Mouse (Mus musculus): Measurements from ENCODE around the gene Kdm1b. TPM values are rescaled to one million over a fixed set of nuclear protein-coding genes. Genes with fewer than 3 reads are reported as not detected.
A peak's percentile ranks its signal among the peaks of the same experiment; 100 is the strongest.

The Kdm1b gene
- total RNA-seq (2021): 10 to 100 TPM; 10.9 to 12.0 TPM
- long read RNA-seq, experiment 1, full-length matches to known transcripts: 1 of 10 reads
- long read RNA-seq, experiment 1, partial matches to known transcripts: 2 of 10 reads
- long read RNA-seq, experiment 1, other reads (novel, unspliced or antisense): 7 of 10 reads
- long read RNA-seq, experiment 2, partial matches to known transcripts: 0 of 1 reads
- long read RNA-seq, experiment 2, other reads (novel, unspliced or antisense): 1 of 1 reads

DNA sequence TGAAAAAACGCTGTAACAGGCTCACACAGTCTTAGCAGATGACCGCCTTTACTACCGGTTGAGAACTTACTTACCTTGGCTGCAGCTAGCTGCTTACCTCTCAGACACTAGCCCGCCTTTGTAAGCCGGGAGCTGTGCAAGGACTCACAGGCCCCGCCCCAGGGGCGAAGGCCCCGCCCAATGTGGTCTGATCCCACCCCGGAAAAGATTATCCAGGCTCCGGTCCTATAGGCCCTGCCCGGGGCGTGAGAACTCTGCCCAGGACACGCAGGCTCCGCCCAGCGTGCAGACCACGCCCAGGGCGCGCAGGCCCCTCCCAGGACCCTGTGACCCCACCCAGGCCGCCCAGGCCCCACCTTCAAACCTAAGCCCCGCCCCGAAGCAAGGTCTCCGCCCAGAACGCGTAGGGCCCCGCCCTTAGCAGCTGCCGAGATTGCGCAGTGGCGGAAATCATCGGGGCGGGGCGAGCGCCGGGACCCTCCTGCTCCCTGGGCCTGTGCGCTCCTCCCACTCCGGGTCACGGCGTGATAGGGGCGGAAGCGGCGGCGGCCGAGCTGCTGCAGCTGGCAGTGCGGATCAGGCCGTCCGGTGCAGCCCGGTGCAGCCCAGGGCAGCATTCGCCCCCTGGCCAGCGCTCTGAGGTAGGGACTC is at the start of gene Kdm1b:
TSS of gene Kdm1b (plus strand) at position 470 of the 651 bp plus-strand sequence.
- peak; percentile 98 to 99 for DNase-seq

- no peak for DNase-seq
Observed at GRCm38 (mm10) chr13:46997355-46997754, 45.9 kb upstream of the Kdm1b start.

DNA sequence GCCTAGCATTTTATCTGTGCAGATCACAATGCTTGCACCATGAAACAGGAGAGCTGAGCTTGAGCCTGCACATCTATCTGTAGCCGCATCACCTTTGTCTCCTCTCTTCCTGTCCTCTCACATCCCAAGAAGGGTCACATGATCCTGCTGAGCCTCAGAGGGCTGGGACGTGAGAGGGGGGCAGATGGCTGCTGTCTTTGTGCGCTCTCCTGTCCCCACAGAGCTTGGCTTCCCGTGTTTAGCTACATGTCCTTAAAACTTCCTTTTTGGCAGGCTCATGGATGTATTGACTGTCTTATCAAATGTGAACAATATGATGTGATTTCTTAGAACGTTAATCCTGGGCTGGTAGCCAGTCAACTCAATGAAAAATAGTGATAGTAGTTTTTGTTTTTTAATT is 43.8 kb upstream of the Kdm1b start:
- DNase-seq: peak in 1 of 2 experiments; percentile 17

DNA sequence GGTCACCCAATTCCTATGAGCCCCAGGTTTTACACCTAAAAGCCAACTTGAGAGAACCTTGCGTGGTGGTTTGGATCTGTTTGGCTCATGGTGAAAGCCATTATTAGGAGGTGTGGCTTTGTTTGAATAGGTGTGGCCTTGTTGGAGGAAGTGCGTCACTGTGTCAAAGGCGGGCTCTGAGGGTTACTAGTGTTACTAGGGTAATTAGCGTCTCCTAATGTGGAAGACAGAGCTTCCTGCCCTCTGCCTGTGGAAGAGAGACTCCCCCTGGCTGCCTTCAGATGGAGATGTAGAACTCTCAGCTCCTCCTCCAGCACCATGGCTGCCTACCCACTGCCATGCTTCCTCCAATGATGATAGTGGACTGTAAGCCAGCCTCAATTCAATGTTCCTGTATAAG is 41.7 kb upstream of the Kdm1b start:
- DNase-seq: peak in 1 of 2 experiments; percentile 34

DNA sequence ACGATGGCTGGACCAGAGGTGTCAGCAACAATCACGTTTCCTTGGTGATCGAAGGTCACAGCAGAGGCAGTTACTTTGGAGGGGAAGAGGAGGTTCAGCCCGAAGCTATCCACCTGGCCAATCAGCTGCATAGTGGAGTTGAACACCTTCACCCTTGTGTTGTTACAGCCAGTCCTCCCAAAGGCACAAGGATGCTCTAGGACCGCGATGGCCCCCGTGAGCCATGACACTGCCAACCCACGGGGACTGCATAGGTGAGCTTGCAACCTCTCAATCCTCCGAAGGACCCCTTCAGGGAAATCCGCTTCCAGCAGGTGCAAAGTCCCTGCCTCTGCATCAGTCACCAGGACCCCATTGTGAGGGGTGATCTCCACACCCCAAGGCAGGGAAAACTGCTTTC is 29.6 kb upstream of the Kdm1b start:
- no peak for DNase-seq

DNA sequence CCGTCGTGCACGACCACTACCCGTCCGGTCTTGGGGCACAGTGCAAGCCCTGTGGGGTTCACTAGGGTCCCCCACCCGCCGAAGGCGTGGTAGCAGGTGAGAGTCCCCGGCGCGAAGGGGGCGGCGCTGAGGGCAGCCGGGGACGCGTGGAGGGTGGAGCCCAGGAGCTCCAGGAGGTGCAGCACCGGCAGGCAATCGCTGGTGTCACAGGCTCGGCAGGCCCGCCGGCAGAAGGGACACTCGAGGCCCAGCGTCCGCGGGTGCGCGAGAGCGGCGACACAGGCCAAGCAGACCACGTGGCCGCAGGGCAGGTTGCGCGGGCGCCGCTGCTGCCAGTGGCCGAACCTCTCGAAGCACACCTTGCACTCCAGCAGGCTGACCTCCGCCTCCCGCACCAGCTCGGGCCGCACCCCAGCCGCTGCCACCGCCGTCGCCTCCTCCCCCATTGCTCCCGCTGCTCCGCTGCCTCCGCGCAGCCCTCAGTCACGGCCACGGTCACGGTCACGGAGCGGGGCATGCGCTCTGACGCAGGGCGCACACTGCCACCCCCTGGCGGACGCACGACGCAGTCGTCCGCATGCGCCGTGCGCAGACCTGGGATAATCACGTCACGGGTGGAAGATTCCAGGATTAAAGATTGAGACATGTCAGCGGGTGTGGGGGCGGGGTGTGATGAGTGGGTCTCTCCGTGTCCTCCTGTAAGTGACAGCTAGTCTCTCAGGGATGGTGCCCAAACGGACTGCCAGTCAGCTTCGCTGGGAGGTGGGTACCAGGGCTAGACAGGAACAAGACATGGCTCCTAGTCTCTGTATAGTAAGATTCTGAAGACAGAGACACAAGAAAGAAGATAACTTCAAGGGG is 28.7 kb upstream of the Kdm1b start, which contains the start of gene Nhlrc1:
TSS of gene Nhlrc1 (minus strand) at position 517 of the 861 bp plus-strand sequence.
- DNase-seq: peak; percentile 77 to 87

DNA sequence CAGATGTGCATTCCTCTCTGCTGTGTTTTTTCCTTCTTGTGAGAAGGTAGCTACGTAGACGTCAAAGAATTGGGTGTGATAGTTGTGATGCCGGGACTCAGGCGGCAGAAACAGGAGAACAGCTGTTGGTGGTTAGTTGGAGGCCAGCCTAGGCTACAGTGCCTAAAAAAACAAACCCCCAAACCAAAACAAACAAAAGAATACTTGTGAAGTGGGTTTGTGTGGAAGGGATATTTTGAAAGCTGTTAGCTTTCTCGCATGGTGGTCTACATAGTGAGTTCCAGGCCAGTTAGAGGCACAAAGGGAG is 28.2 kb upstream of the Kdm1b start:
- no peak for DNase-seq

- peak; percentile 51 to 67 for DNase-seq
Observed at GRCm38 (mm10) chr13:47017259-47017658, 26.0 kb upstream of the Kdm1b start.

DNA sequence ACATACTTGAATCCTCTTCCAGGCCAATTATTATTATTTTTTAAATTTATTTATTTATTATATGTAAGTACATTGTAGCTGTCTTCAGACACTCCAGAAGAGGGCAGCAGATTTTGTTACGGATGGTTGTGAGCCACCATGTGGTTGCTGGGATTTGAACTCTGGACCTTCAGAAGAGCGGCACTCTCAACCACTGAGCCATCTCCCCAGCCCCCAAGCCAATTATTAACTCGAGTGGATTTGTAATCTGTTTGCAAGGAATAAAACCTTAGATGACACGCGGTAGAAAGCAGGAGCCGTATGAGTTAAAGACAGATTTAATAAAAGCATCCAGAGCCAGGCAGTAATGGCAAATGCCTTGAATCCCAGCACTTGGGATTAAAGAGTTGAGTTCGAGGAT is 23.5 kb upstream of the Kdm1b start:
- DNase-seq: no peak

DNA sequence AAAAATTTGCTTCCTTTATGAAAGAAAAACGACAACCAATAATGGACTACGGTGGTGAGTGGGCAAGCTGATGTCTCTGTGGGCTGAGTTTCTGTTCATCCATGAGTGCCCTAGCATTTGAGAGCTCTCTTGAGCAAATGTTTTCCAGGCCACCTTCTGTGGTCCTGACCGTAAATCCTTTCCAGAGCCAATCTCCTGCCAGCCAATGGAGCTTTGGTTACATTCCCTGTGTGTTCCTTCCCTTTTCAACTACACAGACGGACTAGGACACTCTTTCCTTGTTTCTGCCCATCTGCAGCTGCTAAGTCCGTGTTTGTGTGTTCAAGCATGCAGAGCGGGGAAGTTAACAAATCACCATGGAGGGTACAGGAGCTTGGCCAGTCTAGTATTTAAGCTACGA is 22.5 kb upstream of the Kdm1b start:
- DNase-seq: no peak

DNA sequence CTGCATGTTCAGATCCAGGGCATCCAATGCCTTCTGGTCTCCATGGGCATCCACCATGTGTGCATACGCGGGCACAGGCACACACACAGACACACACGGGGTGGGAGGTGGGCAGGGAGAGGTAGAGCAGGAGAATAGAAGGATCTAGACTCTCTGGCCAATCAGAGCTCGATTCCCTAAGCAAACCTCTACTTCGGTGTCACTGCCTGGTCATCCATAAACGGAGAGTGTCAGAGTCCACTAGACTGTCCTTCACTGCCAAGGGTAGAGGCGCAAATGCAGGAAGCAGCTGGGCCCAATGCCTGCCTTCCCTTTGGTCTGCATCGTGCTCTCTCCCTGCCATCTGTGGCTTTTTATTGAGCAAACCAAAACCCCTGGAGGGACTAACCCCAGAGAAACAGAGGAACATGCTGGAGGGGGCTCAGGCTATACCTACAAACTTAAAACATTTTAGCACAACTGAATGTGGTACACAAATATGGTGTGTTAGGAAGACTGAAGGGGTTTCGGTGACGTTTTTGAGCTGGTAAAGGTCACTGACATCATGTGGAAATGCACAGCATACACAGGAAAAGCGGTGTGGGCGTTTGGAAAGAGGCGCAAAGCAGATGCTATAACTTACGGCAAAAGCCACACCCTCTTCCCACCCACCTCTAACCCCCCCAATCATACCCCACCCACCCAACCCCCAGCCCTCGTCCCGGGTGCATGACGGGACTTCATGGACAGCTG is 12.8 kb upstream of the Kdm1b start:
- DNase-seq: no peak

DNA sequence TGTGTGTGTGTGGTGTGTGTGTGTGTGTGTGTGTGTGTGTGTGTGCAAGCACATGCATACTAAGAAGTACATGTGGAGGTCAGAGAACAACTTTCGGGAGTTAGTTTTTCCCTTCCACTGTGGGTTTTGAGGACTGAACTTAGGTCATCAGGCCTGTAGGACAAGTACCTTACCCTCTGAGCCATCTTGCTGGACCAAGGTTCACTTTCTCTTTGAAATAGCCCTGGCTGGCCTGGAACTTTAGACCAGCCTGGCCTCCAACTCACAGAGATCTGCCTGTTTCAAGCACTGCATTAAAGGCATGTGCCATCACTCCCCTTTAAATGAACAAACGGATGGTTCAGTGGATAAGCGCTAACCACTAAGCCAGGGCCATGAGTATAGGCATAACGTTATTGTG is 9.7 kb upstream of the Kdm1b start:
- no peak for DNase-seq

GRCm38 (mm10) chr13:47037946-47038345 is 5.4 kb upstream of the Kdm1b start:
- DNase-seq: no peak

- DNase-seq: no peak
Observed at GRCm38 (mm10) chr13:47040061-47040460, 3.2 kb upstream of the Kdm1b start.

DNA sequence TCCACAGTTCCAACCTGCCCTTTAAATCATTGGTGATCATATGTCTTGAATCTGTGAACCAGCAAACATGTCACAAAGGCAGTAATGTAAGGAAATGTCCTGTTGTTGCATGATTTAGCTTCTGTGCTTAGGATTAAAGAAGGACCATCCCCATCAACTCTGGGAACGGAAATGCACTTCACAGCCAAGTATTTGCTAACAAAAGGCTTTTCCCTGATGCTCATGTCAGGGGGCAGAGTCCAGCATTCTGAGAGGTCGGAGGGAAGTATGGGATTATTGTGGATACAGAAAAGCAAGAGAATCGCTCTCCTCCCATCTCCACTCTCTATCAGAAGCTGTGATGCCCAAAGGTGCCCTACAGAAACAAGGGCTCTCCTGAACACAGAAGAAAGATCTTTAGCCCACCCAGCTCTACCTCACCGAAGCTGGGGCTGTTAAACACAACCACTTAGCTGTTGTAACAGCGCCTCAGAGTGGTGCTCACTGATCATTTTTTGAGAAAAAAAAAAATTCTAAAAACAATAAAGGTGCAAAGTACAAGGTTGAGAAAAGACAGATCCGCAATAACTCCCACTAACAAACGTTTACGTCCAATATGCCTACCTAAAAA is 1.2 kb upstream of the Kdm1b start:
- DNase-seq: peak in 1 of 2 experiments; percentile 9

- DNase-seq: peak; percentile 9 to 30
Observed at GRCm38 (mm10) chr13:47043833-47044616, 726 bp downstream of the Kdm1b start.

DNA sequence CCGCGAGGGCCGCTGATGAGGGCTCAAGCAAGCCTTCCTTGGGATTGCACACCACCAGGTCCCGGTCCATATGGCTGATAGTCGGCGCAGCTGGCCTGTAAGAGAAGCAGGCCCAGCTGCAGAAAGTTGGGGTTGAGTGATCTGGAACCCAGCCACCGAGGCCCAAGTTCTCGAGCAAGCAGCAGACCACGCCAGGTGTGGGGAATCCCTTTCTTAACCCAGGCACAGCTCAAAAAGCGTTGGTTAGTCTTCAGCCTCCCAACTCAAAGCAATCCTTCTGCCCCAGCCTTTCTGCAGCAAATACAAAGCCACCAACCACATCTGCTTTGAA is 1.3 kb downstream of the Kdm1b start, which contains the start of gene Tpmt:
TSS of gene Tpmt (minus strand) at position 121 of the 331 bp plus-strand sequence.
- DNase-seq: peak; percentile 7 to 11

- peak; percentile 21 to 44 for DNase-seq
Observed at GRCm38 (mm10) chr13:47047996-47048395, 4.7 kb downstream of the Kdm1b start.

GRCm38 (mm10) chr13:47050009-47050408 is 6.7 kb downstream of the Kdm1b start:
- DNase-seq: no peak

DNA sequence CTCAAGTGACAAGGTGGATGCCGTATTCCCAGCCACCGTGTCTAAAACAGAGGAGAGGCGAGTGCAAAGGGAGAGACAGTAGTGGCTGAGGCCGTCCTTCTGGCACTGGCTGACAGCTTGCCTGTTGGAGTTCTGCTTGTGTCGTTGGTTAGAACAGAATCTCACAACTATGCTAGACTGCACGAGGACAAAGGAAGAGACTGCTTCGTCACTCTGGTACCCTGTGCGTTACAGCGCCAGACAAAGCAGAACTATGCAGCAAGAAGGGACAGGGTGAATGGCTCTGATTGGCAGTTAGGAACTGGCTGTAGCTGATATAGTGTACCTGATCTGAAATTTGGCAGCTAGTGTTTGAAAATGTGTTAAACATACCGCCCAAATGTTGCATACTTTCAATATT is 10.7 kb downstream of the Kdm1b start:
- DNase-seq: no peak

GRCm38 (mm10) chr13:47056126-47056525 is 12.8 kb downstream of the Kdm1b start:
- DNase-seq: no peak

Data from heart, adult 18-20 months (tissue).